Mouse (Mus musculus): Measurements from ENCODE around the gene R3hcc1l. TPM values are rescaled to one million over a fixed set of nuclear protein-coding genes. Genes with fewer than 3 reads are reported as not detected.

The R3hcc1l gene
- 52.2 TPM for polyA plus RNA-seq (2017; shearing (Covaris generic))

DNA sequence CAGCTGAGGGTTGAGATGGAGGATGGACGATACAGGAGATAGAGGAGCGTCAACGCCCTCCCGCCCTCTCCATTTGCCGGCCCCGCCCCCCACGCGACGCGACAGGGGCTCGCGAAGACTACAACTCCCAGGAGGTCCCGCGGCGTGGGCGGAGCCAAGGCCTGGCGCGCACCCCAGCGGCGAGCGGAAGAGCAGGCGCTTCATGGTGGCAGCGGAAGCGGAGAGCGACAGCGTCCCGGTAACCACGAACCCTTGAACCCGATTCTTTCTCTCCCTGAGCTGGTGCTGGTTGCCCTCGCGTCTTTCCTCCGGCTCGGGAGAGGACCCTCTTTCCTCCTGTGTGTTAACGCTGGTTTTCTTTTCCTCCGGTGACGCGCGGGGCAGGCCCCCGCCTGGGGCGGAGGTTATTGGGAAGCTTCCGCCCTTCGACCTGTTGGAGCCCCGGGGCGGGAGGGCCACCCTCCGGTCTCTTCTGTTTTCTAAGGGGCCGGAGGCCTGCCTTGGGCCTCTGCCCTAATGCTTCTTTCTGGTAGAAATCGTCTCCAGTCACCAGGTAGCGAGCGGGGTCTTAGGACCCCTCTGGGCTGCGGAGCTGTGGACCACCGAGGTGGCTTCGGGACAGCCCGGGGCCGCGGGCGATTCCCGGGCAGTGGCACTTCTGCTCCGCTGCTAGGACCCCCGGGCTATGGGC, at the start of gene R3hcc1l:
Gene R3hcc1l (plus strand): TSS at position 140 of the 691 bp plus-strand sequence.

DNA sequence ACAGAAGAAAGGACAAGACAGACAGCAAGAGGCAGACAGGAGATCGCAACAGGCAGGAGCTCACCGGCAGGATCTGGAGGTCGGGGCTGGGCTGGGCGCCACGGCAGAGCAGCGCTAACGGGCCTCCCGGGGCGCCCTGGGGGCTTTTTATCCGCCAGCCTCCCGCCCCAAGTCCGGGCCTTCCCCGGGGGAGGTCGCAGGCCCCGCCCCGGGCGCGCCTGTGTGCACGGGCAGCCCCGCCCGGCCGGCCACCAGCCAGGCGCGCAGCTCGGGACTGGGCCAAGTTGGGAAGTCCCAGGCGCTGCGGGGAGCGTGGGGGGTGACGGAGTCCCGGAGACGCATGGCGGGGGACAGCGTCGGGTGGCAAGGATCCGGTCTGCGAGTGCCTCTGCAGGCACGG, 94.1 kb downstream of the R3hcc1l start, which contains the start of gene Loxl4:
Gene Loxl4 (minus strand): TSS at position 160 of the 400 bp plus-strand sequence.

Other genes starting within 250 kb of the R3hcc1l start
- gene Crtac1, start 87.0 kb upstream of the R3hcc1l start, polyA plus RNA-seq (2017; shearing (Covaris generic)): not detected
- 0.30 TPM for gene Loxl4, start 94.1 kb downstream of the R3hcc1l start, polyA plus RNA-seq (2017; shearing (Covaris generic))
- 2.0 TPM for gene Pyroxd2, start 234.0 kb downstream of the R3hcc1l start, polyA plus RNA-seq (2017; shearing (Covaris generic))

Data from naive thymus-derived CD4-positive, alpha-beta T cell, adult 5 months (primary cell).